8 mouse cellular contexts compared by ENCODE assay signal in genomic region chr1:52844782-52845665, GRCm38 (mm10). TPM values are rescaled to one million over a fixed set of nuclear protein-coding genes. Genes with fewer than 3 reads are reported as not detected.
DNase-seq lines count a peak whose midpoint lies in the region; ATAC-seq and TF ChIP-seq lines count a peak whose summit lies in the region.

Gene Hibch, plus strand, starts transcription at chr1:52844929.

- H3K9ac ChIP-seq in lung, postnatal 0 days (replicated peaks; ENCODE audit: low read depth) = peak within 1 kb of the TSS; percentile 71

- H3K27ac ChIP-seq in hindbrain, embryonic 10.5 days = peak within 1 kb of the TSS; percentile 89
- H3K27ac ChIP-seq in lung, postnatal 0 days (ENCODE audit: low read length) = peak within 1 kb of the TSS; percentile 82

- no peaks in the 10 kb centered on the region for H3K9me3 ChIP-seq in hindbrain, embryonic 10.5 days
- no peaks in the 10 kb centered on the region for H3K9me3 ChIP-seq in lung, postnatal 0 days (ENCODE audit: low read length)

- peak; percentile 8; the same call in 1 of the 2 replicates for TF ChIP-seq CTCF in lung, postnatal 0 days (IDR thresholded peaks at IDR 0.05)

- WGBS in hindbrain, embryonic 10.5 days = 3% methylated on average over 45 of the region's 45 CpGs
- WGBS in lung, postnatal 0 days = 2% methylated on average over 45 of the region's 45 CpGs

- H3K4me3 ChIP-seq in hindbrain, embryonic 10.5 days = peak within 1 kb of the TSS; percentile 69
- H3K4me3 ChIP-seq in lung, postnatal 0 days (ENCODE audit: low read depth, low read length) = peak within 1 kb of the TSS; percentile 54

- ATAC-seq in frontal cortex, adult (ENCODE audit: low TSS enrichment) = peak; percentile 97
- ATAC-seq in lung, postnatal 0 days = peak; percentile 100

- DNase-seq in MN1 (ENCODE audit: low spot score) = peak; percentile 96
- peak; percentile 99 for DNase-seq in cerebellum, adult 9-10 months
- peak; percentile 99 for DNase-seq in hindbrain, embryonic 10.5 days (ENCODE audit: low spot score)
- DNase-seq in layer of hippocampus, adult 9-11 months = peak; percentile 99
- peak; percentile 99 for DNase-seq in lung, postnatal 0 days (ENCODE audit: low spot score)
- peak; percentile 94 for DNase-seq in ovary, postnatal 14 days (ENCODE audit: low spot score)
- DNase-seq in thymus, postnatal 14 days = peak; percentile 98

- no peaks in the 10 kb centered on the region for H3K36me3 ChIP-seq in hindbrain, embryonic 10.5 days
- H3K36me3 ChIP-seq in lung, postnatal 0 days (ENCODE audit: insufficient read depth, low read length) = no peaks in the 10 kb centered on the region

- H3K27me3 ChIP-seq in hindbrain, embryonic 10.5 days (ENCODE audit: insufficient read depth, poor library complexity, severe bottlenecking) = no peaks in the 10 kb centered on the region
- no peaks in the 10 kb centered on the region for H3K27me3 ChIP-seq in lung, postnatal 0 days (replicated peaks; ENCODE audit: insufficient read depth, low read length)

- peak within 1 kb of the TSS; percentile 66 for H3K4me2 ChIP-seq in lung, postnatal 0 days (replicated peaks; ENCODE audit: low read depth, low read length)

- TF ChIP-seq EP300 in lung, postnatal 0 days (IDR thresholded peaks at IDR 0.05) = peak; percentile 75; the same call in 1 of the 2 replicates

- H3K4me1 ChIP-seq in hindbrain, embryonic 10.5 days (replicated peaks) = peaks cover 12% of the 10 kb centered on the region
- H3K4me1 ChIP-seq in lung, postnatal 0 days (ENCODE audit: insufficient read depth, low read depth, low read length) = peaks cover 8% of the 10 kb centered on the region; the same call in 1 of the 2 replicates

RNA-seq across cellular contexts. Expression of gene Hibch, which starts in this region (rescaled TPM):
- polyA plus RNA-seq in hindbrain, embryonic 10.5 days (2016; fragmentation: Nextera tagmentation; extraction: Ambion mirVana) = 22.7 and 28.3 TPM in 2 replicates
- polyA plus RNA-seq in lung, postnatal 0 days (2015; fragmentation: Nextera tagmentation; extraction: Ambion mirVana) = 14.1 and 17.2 TPM in 2 replicates

Comparison
In these comparisons a context has a peak if more than half of its experiments do, and no peak if none do; other contexts are left out.
1. Peak in every context shown above with its lines: DNase-seq, ATAC-seq, H3K4me3 ChIP-seq and H3K27ac ChIP-seq.